Mouse (Mus musculus) midbrain, embryonic 13.5 days (tissue): ENCODE data around the gene Siva1. TPM values are rescaled to one million over a fixed set of nuclear protein-coding genes. Genes with fewer than 3 reads are reported as not detected.

Source experiments
- ATAC-seq: fragments of 200-750 bp; cut with Nextera tagmentation; 2 replicates; pipeline ENCODE4 v1.8.0; 2017; ENCODE audit warnings: mild to moderate bottlenecking, moderate TSS enrichment, moderate library complexity
- H3K27ac ChIP-seq: fragments of 300-500 bp; sonication (generic); 2 replicates; pipeline ENCODE4 v1.5.1; 2015; ENCODE audit warnings: inconsistent platforms, mild to moderate bottlenecking, moderate library complexity
- H3K27me3 ChIP-seq: fragments of 300-500 bp; sonication (generic); 2 replicates; pipeline ENCODE4 v1.6.1; 2015; ENCODE audit warnings: mild to moderate bottlenecking, inconsistent platforms
- H3K36me3 ChIP-seq: fragments of 300-500 bp; sonication (generic); 2 replicates; pipeline ENCODE4 v1.6.1; 2015; ENCODE audit warnings: mild to moderate bottlenecking, inconsistent platforms
- H3K4me1 ChIP-seq: fragments of 300-500 bp; sonication (generic); replicated peaks from 2 replicates; pipeline ENCODE4 v1.6.1; 2015; ENCODE audit warnings: inconsistent platforms
- H3K4me2 ChIP-seq: fragments of 300-500 bp; sonication (generic); replicated peaks from 2 replicates; pipeline ENCODE4 v1.6.1; 2015; ENCODE audit warnings: moderate library complexity, mild to moderate bottlenecking, inconsistent platforms
- H3K4me3 ChIP-seq: fragments of 300-500 bp; sonication (generic); replicated peaks from 2 replicates; pipeline ENCODE4 v1.5.1; 2015; ENCODE audit warnings: mild to moderate bottlenecking, inconsistent platforms
- H3K9ac ChIP-seq: fragments of 300-500 bp; sonication (generic); replicated peaks from 2 replicates; pipeline ENCODE4 v1.6.1; 2015; ENCODE audit warnings: mild to moderate bottlenecking, inconsistent platforms
- H3K9me3 ChIP-seq: fragments of 300-500 bp; sonication (generic); 2 replicates; pipeline ENCODE4 v1.6.1; 2016; ENCODE audit warnings: mild to moderate bottlenecking, inconsistent platforms
- WGBS: fragments of 180-500 bp; shearing (Covaris S2); methylation state at CpG from one replicate; pipeline ENCODE4 v1.1.7; 2015; 5-methylcytosine and 5-hydroxymethylcytosine counted together
- polyA plus RNA-seq: library from polyadenylated mRNA; unstranded; fragments of >200 nt; fragmentation: Nextera tagmentation; extraction: Ambion mirVana; gene quantifications from 2 replicates; pipeline ENCODE4 v1.2.1, GENCODE M21; 2015

Gene Siva1
- polyA plus RNA-seq, 1 experiment from 2014 or later: 96.5 TPM

DNA sequence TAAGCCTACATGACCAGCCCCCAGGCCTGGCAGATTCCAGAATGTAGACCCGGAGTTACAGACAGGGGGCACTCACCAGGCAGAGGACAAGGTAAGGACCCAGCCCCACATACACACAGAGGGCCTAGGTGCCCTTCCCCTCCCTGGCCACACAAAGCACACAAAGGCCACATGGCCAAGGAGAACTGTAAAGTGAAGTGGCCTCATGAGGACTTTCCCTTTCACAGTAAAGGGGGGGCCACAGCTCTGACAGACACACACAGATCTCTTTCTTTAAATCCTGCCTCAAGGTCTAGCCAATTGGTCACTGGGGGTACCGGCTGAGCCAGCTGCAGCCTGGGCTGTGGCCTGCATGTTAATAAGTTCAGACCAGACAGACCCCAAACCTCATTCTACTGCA is 19.6 kb downstream of the Siva1 start:
- ATAC-seq: peak; percentile 59
- Histone ChIP-seq H3K4me3 (no peak overlapping the region), H3K36me3 (peaks cover 73% of the 10 kb centered on the region), H3K9me3 (no peaks in the 10 kb centered on the region), H3K27ac (peak overlapping the region; percentile 94), H3K4me1 (peaks cover 95% of the 10 kb centered on the region), H3K9ac (peak overlapping the region; percentile 48), H3K27me3 (no peaks in the 10 kb centered on the region), H3K4me2 (peak overlapping the region; percentile 35)
- WGBS: 16% methylated on average over 2 of the region's 2 CpGs

- Histone ChIP-seq H3K9me3 (no peaks in the 10 kb centered on the region), H3K4me2 (peak overlapping the region; percentile 35), H3K36me3 (peaks cover 73% of the 10 kb centered on the region), H3K9ac (peak overlapping the region; percentile 48), H3K4me3 (no peak overlapping the region), H3K27ac (peak overlapping the region; percentile 94), H3K27me3 (no peaks in the 10 kb centered on the region), H3K4me1 (peaks cover 97% of the 10 kb centered on the region)
- 67% methylated on average over 5 of the region's 5 CpGs for WGBS
- no peak for ATAC-seq
Observed at GRCm38 (mm10) chr12:112664656-112665055, 20.2 kb downstream of the Siva1 start.

- Histone ChIP-seq H3K36me3 (peaks cover 74% of the 10 kb centered on the region), H3K27me3 (no peaks in the 10 kb centered on the region), H3K9ac (peak overlapping the region; percentile 48), H3K9me3 (no peaks in the 10 kb centered on the region), H3K27ac (peak overlapping the region; percentile 94), H3K4me1 (peaks cover 98% of the 10 kb centered on the region), H3K4me2 (peak overlapping the region; percentile 35), H3K4me3 (no peak overlapping the region)
- ATAC-seq: peak; percentile 28
- 41% methylated on average over 18 of the region's 18 CpGs for WGBS
Observed at GRCm38 (mm10) chr12:112665445-112665844, 21.0 kb downstream of the Siva1 start.

- peak overlapping the region; percentile 48 for H3K9ac ChIP-seq
- H3K27me3 ChIP-seq: no peaks in the 10 kb centered on the region
- no peak overlapping the region for H3K4me3 ChIP-seq
- WGBS: 89% methylated on average over 9 of the region's 9 CpGs
- H3K36me3 ChIP-seq: peaks cover 74% of the 10 kb centered on the region
- H3K9me3 ChIP-seq: no peaks in the 10 kb centered on the region
- no peak for ATAC-seq
- H3K4me2 ChIP-seq: peak overlapping the region; percentile 35
- H3K27ac ChIP-seq: peak overlapping the region; percentile 94
- H3K4me1 ChIP-seq: peaks cover 98% of the 10 kb centered on the region
Observed at GRCm38 (mm10) chr12:112665881-112666544, 21.5 kb downstream of the Siva1 start.

GRCm38 (mm10) chr12:112667619-112668297 is 23.3 kb downstream of the Siva1 start:
- Histone ChIP-seq H3K27ac (peak overlapping the region; percentile 56), H3K4me1 (peaks cover 98% of the 10 kb centered on the region), H3K36me3 (peaks cover 64% of the 10 kb centered on the region), H3K4me2 (no peak overlapping the region), H3K4me3 (no peak overlapping the region), H3K9me3 (no peaks in the 10 kb centered on the region), H3K27me3 (no peaks in the 10 kb centered on the region), H3K9ac (peak overlapping the region; percentile 2; the same call in 1 of the 2 replicates)
- 85% methylated on average over 10 of the region's 10 CpGs for WGBS
- no peak for ATAC-seq

- Histone ChIP-seq H3K4me3 (0 out of 2 replicates have a peak overlapping the region, but pooled peaks have one; percentile 95), H3K4me1 (peaks cover 88% of the 10 kb centered on the region), H3K4me2 (no peak overlapping the region; the same call in 1 of the 2 replicates), H3K9ac (peak overlapping the region; percentile 29; the same call in 1 of the 2 replicates), H3K36me3 (peaks cover 52% of the 10 kb centered on the region), H3K9me3 (no peaks in the 10 kb centered on the region), H3K27ac (no peak overlapping the region), H3K27me3 (no peaks in the 10 kb centered on the region)
- 57% methylated on average over 9 of the region's 9 CpGs for WGBS
- ATAC-seq: no peak
Observed at GRCm38 (mm10) chr12:112670718-112671393, 26.4 kb downstream of the Siva1 start.

DNA sequence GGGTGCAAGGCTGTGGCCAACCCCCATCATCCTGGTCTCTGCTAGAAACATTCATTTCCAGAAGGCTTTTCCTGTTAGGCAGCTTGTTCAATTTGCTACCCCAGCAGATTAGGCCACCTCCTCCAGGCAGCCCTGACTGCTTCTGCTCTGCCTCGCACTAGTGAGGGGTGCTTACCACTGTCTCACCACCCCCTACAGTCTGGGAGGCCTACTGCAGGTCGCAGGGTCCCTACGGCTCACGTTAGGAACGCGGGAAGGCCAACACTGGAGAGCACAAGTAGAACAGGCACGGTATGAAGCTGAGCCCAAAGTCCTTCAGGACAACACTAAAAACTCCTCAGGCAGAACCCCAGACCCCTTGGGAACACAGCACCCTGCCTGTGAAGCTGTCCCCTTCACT is 27.4 kb downstream of the Siva1 start:
- WGBS: 84% methylated on average over 7 of the region's 7 CpGs
- Histone ChIP-seq H3K27ac (no peak overlapping the region), H3K9me3 (no peaks in the 10 kb centered on the region), H3K27me3 (no peaks in the 10 kb centered on the region), H3K9ac (peak overlapping the region; percentile 100; the same call in 1 of the 2 replicates), H3K4me2 (peak overlapping the region; percentile 94), H3K4me3 (peak overlapping the region; percentile 95; the same call in 1 of the 2 replicates), H3K4me1 (peaks cover 77% of the 10 kb centered on the region), H3K36me3 (peaks cover 43% of the 10 kb centered on the region)
- no peak for ATAC-seq

- peaks cover 68% of the 10 kb centered on the region for H3K4me1 ChIP-seq
- WGBS: 6% methylated on average over 21 of the region's 21 CpGs
- peak overlapping the region; percentile 95 for H3K27ac ChIP-seq
- peak overlapping the region; percentile 94 for H3K4me2 ChIP-seq
- peak overlapping the region; percentile 95 for H3K4me3 ChIP-seq
- ATAC-seq: peak; percentile 46
- H3K36me3 ChIP-seq: peaks cover 35% of the 10 kb centered on the region
- H3K27me3 ChIP-seq: peaks cover 6% of the 10 kb centered on the region
- no peaks in the 10 kb centered on the region for H3K9me3 ChIP-seq
- H3K9ac ChIP-seq: peak overlapping the region; percentile 100
Observed at GRCm38 (mm10) chr12:112672744-112673575, 28.5 kb downstream of the Siva1 start.

GRCm38 (mm10) chr12:112673576-112674091 is 29.2 kb downstream of the Siva1 start:
- peaks cover 28% of the 10 kb centered on the region for H3K36me3 ChIP-seq
- H3K4me2 ChIP-seq: peak overlapping the region; percentile 94
- H3K4me1 ChIP-seq: peaks cover 68% of the 10 kb centered on the region
- no peaks in the 10 kb centered on the region for H3K9me3 ChIP-seq
- H3K27ac ChIP-seq: peak overlapping the region; percentile 95
- WGBS: under 1% methylated on average over 44 of the region's 68 CpGs
- H3K9ac ChIP-seq: peak overlapping the region; percentile 100
- peak; percentile 7 for ATAC-seq
- peaks cover 12% of the 10 kb centered on the region for H3K27me3 ChIP-seq
- peak overlapping the region; percentile 95 for H3K4me3 ChIP-seq

DNA sequence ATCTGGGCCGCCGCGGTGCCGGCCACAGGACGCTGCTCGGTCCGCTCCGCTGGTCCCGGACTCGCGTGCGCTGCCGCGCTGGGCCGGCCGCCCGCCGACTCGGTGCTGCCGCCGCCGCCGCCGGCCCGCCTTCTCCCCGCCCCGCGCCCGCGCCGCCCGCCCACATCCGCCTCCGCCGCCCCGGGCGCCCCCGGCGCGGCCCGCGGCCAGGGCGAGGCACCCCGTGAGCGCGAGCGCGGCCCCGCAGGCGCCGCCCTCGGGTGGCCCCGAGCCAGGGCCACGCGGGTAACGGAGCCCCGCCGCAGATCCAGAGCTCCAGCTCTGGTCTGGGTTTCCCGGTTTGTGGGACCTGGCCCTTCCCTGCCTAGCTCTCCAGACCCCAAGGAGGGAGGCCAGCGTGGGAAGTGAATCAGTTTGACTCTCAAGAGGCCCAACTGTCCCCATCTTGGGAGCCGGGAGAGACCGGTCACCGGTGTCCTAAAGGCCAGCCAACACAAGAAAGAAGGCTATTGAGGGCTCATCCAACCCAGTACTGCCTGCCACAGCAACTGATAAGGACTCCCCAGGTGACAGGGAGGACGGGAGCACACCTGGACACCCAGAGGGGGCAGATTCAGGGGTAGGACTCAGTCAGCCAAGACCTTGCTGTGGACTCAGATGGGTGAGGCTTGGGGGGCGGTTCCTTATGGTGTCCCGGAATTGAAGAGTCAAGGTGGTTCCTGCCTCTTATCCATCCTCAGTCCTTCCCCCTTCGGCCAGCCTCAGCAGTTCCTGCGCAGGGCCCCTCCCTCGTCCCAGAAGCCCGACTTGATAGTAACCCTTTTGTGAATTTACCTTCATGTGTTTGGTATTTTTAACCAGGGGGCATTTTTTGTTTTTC is 29.9 kb downstream of the Siva1 start, which contains the start of gene Akt1:
Akt1 (minus strand) TSS at position 753 of the 880 bp plus-strand sequence.
- peak within 1 kb of the TSS; percentile 100 for H3K9ac ChIP-seq
- peaks cover 67% of the 10 kb centered on the region for H3K4me1 ChIP-seq
- peak; percentile 5; the same call in 1 of the 2 replicates for ATAC-seq
- peaks cover 20% of the 10 kb centered on the region for H3K36me3 ChIP-seq
- peak within 1 kb of the TSS; percentile 95 for H3K27ac ChIP-seq
- H3K4me2 ChIP-seq: peak within 1 kb of the TSS; percentile 94
- whole genome bisulfite sequencing: under 1% methylated on average over 39 of the region's 70 CpGs
- no peaks in the 10 kb centered on the region for H3K9me3 ChIP-seq
- peak within 1 kb of the TSS; percentile 95 for H3K4me3 ChIP-seq
- peaks cover 20% of the 10 kb centered on the region for H3K27me3 ChIP-seq
